Mouse (Mus musculus) gastrocnemius, adult 2 months (tissue): ENCODE data around the gene Cyp4f13. TPM values are rescaled to one million over a fixed set of nuclear protein-coding genes. Genes with fewer than 3 reads are reported as not detected.
A peak's percentile ranks its signal among the peaks of the same experiment; 100 is the strongest.

Experiments used
- DNase-seq: peaks from one replicate; pipeline ENCODE4 v3.0.0; 2022
- H3K27ac ChIP-seq: fragments of 200-600 bp; 2 replicates; pipeline ENCODE4 v1.8.1; 2022; ENCODE audit warnings: mild to moderate bottlenecking
- H3K4me3 ChIP-seq: fragments of 200-600 bp; 2 replicates; pipeline ENCODE4 v1.8.1; 2022; ENCODE audit warnings: mild to moderate bottlenecking, moderate library complexity
- CTCF ChIP-seq: fragments of 200-600 bp; IDR thresholded peaks from 2 replicates; pipeline ENCODE4 v1.8.1; 2022; ENCODE audit warnings: antibody characterized with exemption, mild to moderate bottlenecking, moderate library complexity
- intact Hi-C: fragments of 180-260 bp; cut with DNase I; formaldehyde crosslinking; loops from one replicate; pipeline ENCODE4 v1.15.1; 2025
- total RNA-seq, 2 experiments: library from RNA; stranded (reverse); gene quantifications; 2 replicates each; pipeline ENCODE4 v1.2.3; 2021

Gene Cyp4f13
- total RNA-seq, 2 experiments from 2014 or later = 8.8 to 11.0 TPM

GRCm38 (mm10) chr17:32944402-32945035 lies 2.7 kb downstream of the Cyp4f13 start:
- intact Hi-C loops = loop anchor here (5.0 kb wide), 1 partner anchor 172 kb away; no protein-coding TSS in a partner anchor

GRCm38 (mm10) chr17:32943661-32944060 lies 3.5 kb downstream of the Cyp4f13 start:
- Histone ChIP-seq H3K27ac (no peak overlapping the region), H3K4me3 (no peak overlapping the region)
- intact Hi-C loops = no loop called here
- TF ChIP-seq CTCF = no peak
- no peak for DNase-seq

More at GRCm38 (mm10) chr17:32944402-32945035, 2.7 kb downstream of the Cyp4f13 start:
- TF ChIP-seq CTCF = peak; percentile 29; the same call in 1 of the 2 replicates
- DNase-seq = no peak
- H3K4me3 ChIP-seq = no peak overlapping the region
- H3K27ac ChIP-seq = no peak overlapping the region

- intact Hi-C loops = no loop called here
- DNase-seq = no peak
- H3K4me3 ChIP-seq = no peak overlapping the region
- no peak for TF ChIP-seq CTCF
- H3K27ac ChIP-seq = no peak overlapping the region
Measured at GRCm38 (mm10) chr17:32939831-32940230, 7.4 kb downstream of the Cyp4f13 start.

- no peak for TF ChIP-seq CTCF
- intact Hi-C loops = no loop called here
- H3K4me3 ChIP-seq = no peak overlapping the region
- no peak for DNase-seq
- H3K27ac ChIP-seq = no peak overlapping the region
Measured at GRCm38 (mm10) chr17:32927803-32928202, 19.4 kb downstream of the Cyp4f13 start.

- peak; percentile 83 for DNase-seq
- intact Hi-C loops = no loop called here
- peak overlapping the region; percentile 75 for H3K4me3 ChIP-seq
- H3K27ac ChIP-seq = peak overlapping the region; percentile 79
- TF ChIP-seq CTCF = no peak
Measured at GRCm38 (mm10) chr17:32924658-32925312, 22.4 kb downstream of the Cyp4f13 start.

- Histone ChIP-seq H3K4me3 (no peak overlapping the region), H3K27ac (no peak overlapping the region)
- intact Hi-C loops = no loop called here
- no peak for DNase-seq
- TF ChIP-seq CTCF = no peak
Measured at GRCm38 (mm10) chr17:32923681-32924080, 23.5 kb downstream of the Cyp4f13 start.

GRCm38 (mm10) chr17:32919123-32919522 lies 28.1 kb downstream of the Cyp4f13 start:
- H3K27ac ChIP-seq = no peak overlapping the region
- no peak for TF ChIP-seq CTCF
- DNase-seq = no peak
- H3K4me3 ChIP-seq = no peak overlapping the region
- intact Hi-C loops = no loop called here

- no peak for TF ChIP-seq CTCF
- Histone ChIP-seq H3K4me3 (no peak within 1 kb of the TSS), H3K27ac (no peak within 1 kb of the TSS)
- intact Hi-C loops = no loop called here
- peak; percentile 75 for DNase-seq
Measured at GRCm38 (mm10) chr17:32917131-32917530, 30.1 kb downstream of the Cyp4f13 start, which contains the start of gene Cyp4f14. TSS of gene Cyp4f14 (minus strand) at chr17:32917342.

- TF ChIP-seq CTCF = no peak
- intact Hi-C loops = no loop called here
- Histone ChIP-seq H3K27ac (no peak overlapping the region), H3K4me3 (no peak overlapping the region)
- no peak for DNase-seq
Measured at GRCm38 (mm10) chr17:32916075-32916474, 31.1 kb downstream of the Cyp4f13 start.

GRCm38 (mm10) chr17:32906172-32906571 lies 41.0 kb downstream of the Cyp4f13 start:
- Histone ChIP-seq H3K4me3 (no peak overlapping the region), H3K27ac (no peak overlapping the region)
- no peak for DNase-seq
- TF ChIP-seq CTCF = no peak
- intact Hi-C loops = no loop called here

- Histone ChIP-seq H3K27ac (no peak overlapping the region), H3K4me3 (peak overlapping the region; percentile 26; the same call in 1 of the 2 replicates)
- intact Hi-C loops = no loop called here
- peak; percentile 62 for TF ChIP-seq CTCF
- DNase-seq = peak; percentile 57
Measured at GRCm38 (mm10) chr17:32905239-32905638, 42.0 kb downstream of the Cyp4f13 start.

- no peak overlapping the region for H3K4me3 ChIP-seq
- TF ChIP-seq CTCF = peak; percentile 42
- H3K27ac ChIP-seq = no peak overlapping the region
- intact Hi-C loops = no loop called here
- no peak for DNase-seq
Measured at GRCm38 (mm10) chr17:32904414-32904813, 42.8 kb downstream of the Cyp4f13 start.

GRCm38 (mm10) chr17:32901751-32902525 lies 45.3 kb downstream of the Cyp4f13 start:
- intact Hi-C loops = no loop called here
- TF ChIP-seq CTCF = no peak

More at GRCm38 (mm10) chr17:32901751-32902525, 45.3 kb downstream of the Cyp4f13 start:
- DNase-seq = no peak
- no peak overlapping the region for H3K4me3 ChIP-seq
- no peak overlapping the region for H3K27ac ChIP-seq
